Mouse (Mus musculus): ENCODE data around the gene 4930579F01Rik.
"Not testable (repeated sequence)": the region's sequence is repeated elsewhere in the genome, so short reads cannot be mapped to it uniquely, and the experiment has no call there.

The 4930579F01Rik gene

DNA sequence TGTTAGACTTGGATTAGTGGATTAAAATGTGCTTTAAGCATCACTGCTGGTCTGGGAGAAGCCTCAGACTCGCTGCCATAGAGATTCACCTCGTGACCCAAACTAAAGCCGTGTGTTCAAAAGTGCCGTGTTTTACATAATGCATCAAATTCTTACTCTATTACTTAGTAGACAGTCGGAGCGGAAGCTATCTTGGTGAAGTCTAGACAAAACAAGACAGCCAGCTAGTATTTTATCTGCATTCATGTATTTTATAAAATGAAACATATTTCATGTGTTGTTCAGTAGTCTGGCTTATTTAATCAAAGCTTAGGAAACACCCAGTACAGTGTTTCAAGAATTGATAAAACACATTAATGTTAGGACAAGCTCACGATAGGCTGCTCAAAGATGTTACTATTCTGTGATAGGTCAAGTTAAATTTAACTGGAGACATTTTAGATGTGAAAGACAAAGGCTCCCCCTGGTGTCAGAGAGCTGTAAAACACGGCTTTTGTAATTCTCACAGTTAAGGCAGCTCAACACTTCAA is 48.9 kb downstream of the 4930579F01Rik start, which contains the start of gene Mttp:
TSS of gene Mttp (minus strand) at position 327 of the 530 bp plus-strand sequence.
- DNase-seq (ENCODE audit: low spot score), result peak; percentile 88

DNA sequence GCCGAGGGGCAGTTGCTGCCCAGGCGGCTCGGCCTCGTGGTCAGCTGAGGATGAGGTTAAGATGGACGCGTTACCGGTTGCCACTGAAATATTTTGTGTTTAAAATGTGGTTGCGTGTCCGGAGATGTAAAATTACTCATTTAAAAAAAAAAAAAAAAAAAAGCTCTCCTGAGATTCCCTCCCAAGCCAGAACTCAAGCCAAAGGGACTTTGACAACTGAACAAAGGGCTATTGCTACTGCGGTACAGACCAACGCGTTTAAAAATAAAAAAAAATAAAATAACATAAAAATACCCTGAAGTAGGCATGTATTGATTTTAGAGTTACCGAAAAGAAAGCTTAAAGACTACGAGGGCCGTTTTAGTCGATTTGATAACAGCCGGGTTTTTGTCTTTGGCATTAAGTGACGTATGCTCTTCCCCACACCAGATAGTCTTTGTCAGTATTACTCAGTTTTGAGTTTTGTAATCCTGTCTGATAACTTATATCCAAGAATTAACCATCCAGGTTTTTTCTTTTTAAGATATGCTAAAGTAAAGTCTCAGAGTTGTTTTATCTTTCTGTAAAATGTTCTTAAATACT is 49.5 kb downstream of the 4930579F01Rik start:
- DNase-seq (ENCODE audit: low spot score), result peak; percentile 44

- DNase-seq (ENCODE audit: low spot score), result peak; percentile 97
These were observed 50.1 kb downstream of the 4930579F01Rik start, which contains the start of gene Trmt10a for GRCm38 (mm10) chr3:138143315-138144059. Gene Trmt10a, plus strand, starts transcription at chr3:138143448.

- DNase-seq (ENCODE audit: low spot score), result no peak
These were observed 50.8 kb downstream of the 4930579F01Rik start for GRCm38 (mm10) chr3:138142733-138143314.

GRCm38 (mm10) chr3:138142052-138142732 is 51.4 kb downstream of the 4930579F01Rik start:
- peak; percentile 35 for DNase-seq (ENCODE audit: low spot score)

GRCm38 (mm10) chr3:138139663-138140062 is 54.0 kb downstream of the 4930579F01Rik start:
- no peak for DNase-seq (ENCODE audit: low spot score)

- DNase-seq (ENCODE audit: low spot score), result not testable (repeated sequence)
These were observed 55.5 kb downstream of the 4930579F01Rik start for GRCm38 (mm10) chr3:138138146-138138545.

GRCm38 (mm10) chr3:138134528-138134927 is 59.1 kb downstream of the 4930579F01Rik start:
- DNase-seq (ENCODE audit: low spot score), result no peak

DNA sequence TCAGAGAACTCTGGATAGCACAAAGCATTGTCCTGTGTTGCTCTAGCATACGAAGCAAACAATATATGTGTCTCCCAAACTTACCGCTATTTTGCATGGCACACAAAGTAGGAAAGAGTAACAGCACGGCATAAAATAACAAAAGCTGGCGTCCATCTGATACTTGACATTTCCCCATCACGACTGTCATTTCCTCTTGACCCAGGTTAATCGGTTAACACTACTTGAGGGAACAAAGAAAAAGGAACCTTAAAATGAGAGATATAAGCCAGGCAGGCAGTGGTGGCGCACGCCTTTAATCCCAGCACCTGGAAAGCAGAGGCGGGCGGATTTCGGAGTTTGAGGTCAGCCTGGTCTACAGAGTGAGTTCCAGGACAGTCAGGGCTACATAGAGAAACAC is 59.7 kb downstream of the 4930579F01Rik start:
- no peak for DNase-seq (ENCODE audit: low spot score)

DNA sequence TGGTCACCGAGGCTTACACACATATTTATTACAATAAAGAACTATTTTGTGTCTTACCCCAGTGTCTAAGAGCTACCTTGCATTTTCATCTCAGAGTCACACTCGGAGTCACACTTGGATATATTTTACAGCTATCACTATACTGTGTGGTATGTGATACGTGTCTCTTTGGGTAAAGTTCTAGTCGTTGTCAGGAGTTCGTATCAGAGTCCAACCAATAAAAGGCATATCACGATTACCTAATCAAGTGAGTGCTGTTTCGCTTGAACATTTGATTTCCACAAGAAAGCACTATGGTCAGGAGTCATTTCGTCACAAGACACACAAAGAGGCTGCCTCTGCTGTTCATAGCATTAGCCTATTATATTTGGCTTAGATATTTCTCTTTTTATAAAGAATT is 60.2 kb downstream of the 4930579F01Rik start:
- no peak for DNase-seq (ENCODE audit: low spot score)

DNA sequence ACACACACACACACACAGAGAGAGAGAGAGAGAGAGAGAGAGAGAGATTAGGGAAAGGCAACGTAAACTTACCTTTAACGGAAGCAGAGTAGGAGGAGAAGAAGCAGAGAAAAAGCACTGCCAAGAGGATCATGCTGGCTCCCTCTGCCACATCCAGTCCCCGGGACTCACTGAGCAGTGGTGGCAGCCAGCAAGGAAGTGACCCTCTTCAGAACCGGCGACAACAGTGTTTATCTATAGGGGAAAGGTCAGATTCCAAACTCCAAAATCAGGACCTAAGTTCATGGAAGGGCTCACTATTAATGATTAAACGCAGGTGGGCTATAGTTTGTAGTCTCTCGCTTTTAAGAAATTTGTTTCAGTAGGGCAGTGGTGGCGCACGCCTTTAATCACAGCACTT is 62.5 kb downstream of the 4930579F01Rik start:
- DNase-seq (ENCODE audit: low spot score), result no peak

DNA sequence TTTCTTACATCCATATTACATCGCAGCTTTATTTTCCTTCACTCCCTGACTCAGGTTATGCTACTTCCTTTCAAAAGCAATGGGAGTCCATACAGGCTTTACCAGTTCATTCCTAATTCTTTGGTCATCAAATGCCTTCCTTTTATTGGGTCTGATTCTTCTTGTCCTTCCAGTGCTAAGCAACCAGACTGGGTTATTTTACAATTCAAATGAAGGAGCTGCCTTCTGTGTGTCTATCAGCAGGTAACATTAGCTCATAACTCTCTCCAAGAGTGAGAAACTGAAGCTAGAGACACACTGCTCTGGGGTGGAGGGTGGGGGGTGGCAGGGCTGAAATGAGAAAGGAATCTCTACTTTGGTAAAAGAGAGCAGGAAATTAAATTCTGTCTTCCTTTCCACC is 62.9 kb downstream of the 4930579F01Rik start:
- DNase-seq (ENCODE audit: low spot score), result no peak

GRCm38 (mm10) chr3:138129110-138129509 is 64.5 kb downstream of the 4930579F01Rik start:
- DNase-seq (ENCODE audit: low spot score), result no peak

- no peak for DNase-seq (ENCODE audit: low spot score)
These were observed 69.8 kb downstream of the 4930579F01Rik start for GRCm38 (mm10) chr3:138123842-138124241.

DNA sequence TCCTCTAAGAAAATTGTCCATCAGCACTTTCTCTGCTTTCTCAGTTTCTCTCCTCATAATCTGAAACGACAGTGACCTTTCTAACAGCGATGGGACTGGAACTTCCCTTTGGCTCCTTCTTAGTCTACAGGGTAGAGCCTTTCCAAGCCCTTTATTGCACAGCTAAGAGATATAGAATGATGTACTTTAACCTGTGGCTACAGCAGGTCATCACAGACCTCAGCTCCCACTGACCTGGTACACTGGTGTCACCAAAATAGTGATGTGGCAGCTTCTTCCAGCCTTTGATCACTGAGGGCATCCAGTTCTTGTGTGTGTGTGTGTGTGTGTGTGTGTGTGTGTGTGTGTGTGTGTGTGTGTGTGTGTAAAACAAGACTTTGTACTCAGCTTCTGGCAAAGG is 72.2 kb downstream of the 4930579F01Rik start:
- DNase-seq (ENCODE audit: low spot score), result no peak

DNA sequence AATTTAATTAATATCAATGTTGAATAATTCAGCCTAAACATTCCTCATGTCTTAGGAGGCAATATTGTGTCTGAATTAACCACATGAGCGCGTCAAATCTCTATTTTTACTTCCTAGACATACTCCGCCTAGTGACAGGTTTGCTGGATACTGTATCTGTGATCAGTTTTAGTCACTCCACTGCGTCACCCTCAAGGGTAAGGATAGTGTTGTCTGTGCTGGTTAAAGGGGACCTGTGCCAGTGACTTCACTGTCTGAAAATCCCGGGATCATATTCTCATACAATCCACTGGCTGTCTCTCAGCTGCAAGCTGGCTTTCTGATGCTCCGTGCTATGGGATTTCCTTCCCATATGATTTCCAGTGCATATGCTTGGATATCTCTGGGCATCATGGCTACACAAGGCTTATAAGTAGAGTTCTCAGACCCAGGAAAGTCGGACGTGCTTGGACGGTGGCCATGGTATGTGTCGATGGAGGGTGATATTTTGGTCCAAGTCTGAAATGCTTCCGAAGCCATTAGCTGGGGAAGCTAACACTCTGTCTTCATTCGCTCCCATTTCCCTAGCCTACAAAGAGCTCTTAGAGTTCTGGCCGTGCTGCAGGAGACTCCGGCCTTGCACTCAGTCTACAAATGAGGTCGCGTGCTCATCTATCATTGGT is 74.0 kb downstream of the 4930579F01Rik start:
- DNase-seq (ENCODE audit: low spot score), result no peak

GRCm38 (mm10) chr3:138118831-138119230 is 74.8 kb downstream of the 4930579F01Rik start:
- DNase-seq (ENCODE audit: low spot score), result no peak

- no peak for DNase-seq (ENCODE audit: low spot score)
These were observed 75.2 kb downstream of the 4930579F01Rik start for GRCm38 (mm10) chr3:138118392-138118791.

GRCm38 (mm10) chr3:138116871-138117270 is 76.8 kb downstream of the 4930579F01Rik start:
- DNase-seq (ENCODE audit: low spot score), result no peak

DNA sequence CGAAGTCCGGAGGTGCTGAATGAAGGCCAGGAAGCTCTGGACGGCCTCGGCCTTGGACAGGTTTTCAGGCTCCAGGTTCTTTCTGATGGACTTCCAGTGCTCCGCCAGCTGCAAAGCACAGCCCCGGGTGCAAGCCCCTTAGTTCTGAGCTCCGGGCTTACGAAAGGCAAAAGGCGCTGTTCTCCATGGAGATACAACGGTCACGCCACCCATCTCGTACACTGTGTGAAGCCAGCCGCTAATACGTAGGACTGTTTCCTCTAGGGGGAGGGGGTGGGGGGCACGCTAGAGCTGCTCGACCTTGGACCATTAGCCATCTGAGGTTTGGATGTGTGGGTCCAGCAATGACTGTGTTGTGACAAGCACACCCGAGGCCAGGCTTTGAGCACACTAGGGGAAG is 79.5 kb downstream of the 4930579F01Rik start:
- no peak for DNase-seq (ENCODE audit: low spot score)
